Mouse (Mus musculus): Measurements from ENCODE around the gene Plpp3. TPM values are rescaled to one million over a fixed set of nuclear protein-coding genes. Genes with fewer than 3 reads are reported as not detected.

The Plpp3 gene
- polyA plus RNA-seq (2012; rRNA removed), result 58.6 and 67.7 TPM in 2 replicates

DNA sequence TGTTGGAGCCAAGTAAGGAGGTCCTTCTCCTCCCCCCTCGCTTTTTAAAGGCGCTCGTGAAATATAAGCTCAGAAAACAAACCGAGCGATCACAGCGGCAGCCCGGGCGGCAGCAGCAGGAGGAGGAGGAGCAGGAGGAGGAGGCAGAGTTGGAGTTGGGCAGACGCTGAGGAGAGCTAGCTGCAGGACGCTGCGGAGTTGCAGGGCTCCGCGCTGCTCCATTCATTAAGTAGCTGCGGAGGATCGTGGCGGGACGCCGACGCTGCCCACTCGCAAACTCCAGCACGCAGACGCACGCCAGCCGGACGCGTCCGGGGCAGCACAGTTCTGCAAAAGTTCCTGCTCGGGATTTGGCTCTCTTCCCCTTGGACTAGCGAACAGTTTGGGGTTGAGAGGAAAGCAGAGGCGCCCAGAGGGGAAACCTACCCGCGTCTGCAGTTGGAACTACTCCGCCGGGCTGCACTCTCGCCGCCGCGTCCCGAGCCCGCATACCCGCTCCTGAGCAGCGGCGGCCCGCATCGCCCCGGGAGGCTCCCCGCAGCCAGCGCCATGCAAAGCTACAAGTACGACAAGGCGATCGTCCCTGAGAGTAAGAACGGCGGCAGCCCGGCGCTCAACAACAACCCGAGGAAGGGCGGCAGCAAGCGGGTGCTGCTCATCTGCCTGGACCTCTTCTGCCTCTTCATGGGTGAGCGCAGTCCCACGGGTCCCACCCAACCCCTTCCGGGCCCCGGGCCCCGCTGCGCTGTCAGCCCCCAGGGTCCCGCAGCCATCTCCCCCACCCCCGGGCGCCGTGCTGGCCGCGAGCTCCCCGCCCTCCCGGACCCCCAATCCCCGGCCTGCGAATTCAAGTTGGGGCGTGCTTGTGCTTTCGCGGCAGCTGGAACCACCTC is at the start of gene Plpp3:
Plpp3 (plus strand) TSS at position 72 of the 893 bp plus-strand sequence.

DNA sequence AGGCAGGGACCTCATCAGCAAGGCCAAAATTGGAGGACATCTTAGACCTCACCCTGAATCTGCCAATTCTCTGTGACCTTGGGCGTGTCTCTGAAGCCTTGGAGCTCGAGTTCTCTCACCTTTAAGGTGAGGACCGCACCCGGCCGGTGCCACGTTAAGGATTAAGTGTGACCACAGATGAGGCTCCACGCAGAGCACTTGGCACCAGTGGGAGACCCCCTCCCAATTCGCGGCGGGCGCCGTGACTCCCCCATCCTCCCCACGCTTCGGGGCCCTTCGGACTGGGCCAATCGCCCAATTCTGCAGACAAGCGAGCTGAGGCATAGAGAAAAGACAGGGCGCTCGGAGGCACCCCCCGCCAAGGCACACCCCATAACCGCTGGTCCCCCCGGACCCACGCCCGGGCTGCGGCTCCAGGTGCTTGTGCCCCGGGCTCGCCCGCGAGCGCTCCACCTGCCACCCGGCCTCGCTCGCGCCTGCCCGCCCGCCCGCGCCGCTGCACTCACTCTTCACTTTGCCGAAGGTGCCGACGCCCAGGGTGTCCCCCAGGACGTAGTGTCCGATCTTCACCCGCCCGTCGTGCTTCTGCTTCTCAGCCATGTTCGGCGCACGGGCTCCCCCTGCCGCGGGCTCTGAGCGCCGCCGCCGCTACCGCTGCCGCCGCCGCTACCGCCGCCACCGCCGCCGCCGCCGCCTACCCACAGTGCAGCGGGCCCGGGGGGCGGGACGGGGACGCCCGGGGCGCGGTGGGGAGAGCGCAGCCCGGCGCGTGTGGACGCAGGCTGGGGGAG is 47.8 kb upstream of the Plpp3 start, which contains the start of gene Prkaa2:
Prkaa2 (minus strand) TSS at position 692 of the 791 bp plus-strand sequence.

Other genes with a start within 250 kb of the Plpp3 start
- gene Fyb2, start 243.9 kb upstream of the Plpp3 start, polyA plus RNA-seq (2012; rRNA removed), result 0.32 and 0.36 TPM in 2 replicates
- 7.1 and 7.4 TPM in 2 replicates for gene Prkaa2, start 47.5 kb upstream of the Plpp3 start, polyA plus RNA-seq (2012; rRNA removed)

All from central nervous system, embryonic 14 days (tissue).